Mouse (Mus musculus): ENCODE data around the gene Gm21760.
"Not testable (repeated sequence)": the region's sequence is repeated elsewhere in the genome, so short reads cannot be mapped to it uniquely, and the experiment has no call there.

The Gm21760 gene

GRCm38 (mm10) chrY:80133479-80133878, at the start of gene Gm21760:
Gene Gm21760, plus strand, starts transcription at chrY:80133779.
- not testable (repeated sequence) for DNase-seq
